Mouse (Mus musculus) thymus, adult 2 months (tissue): ENCODE measurements at regions not wholly inside any gene's neighbourhood (a gene's known extent, or its start where the extent isn't known, plus 50 kb on each side); places are given as distances from the start of the nearest gene placed in this dataset.

Source experiments
- CTCF ChIP-seq: fragments of 200-500 bp; IDR thresholded peaks from 2 replicates; pipeline ENCODE4 v1.5.1; 2012; ENCODE audit warnings: mild to moderate bottlenecking, control low read depth, low read length, moderate library complexity, borderline replicate concordance; ENCODE audit not compliant: control insufficient read depth, poor library complexity, insufficient read depth; ENCODE audit errors: extremely low read depth
- POLR2A ChIP-seq: fragments of 200-500 bp; IDR thresholded peaks from 2 replicates; pipeline ENCODE4 v1.6.1; 2012; ENCODE audit warnings: mild to moderate bottlenecking, low read length, control low read depth, moderate library complexity; ENCODE audit not compliant: control insufficient read depth, poor library complexity, insufficient read depth; ENCODE audit errors: extremely low read depth

GRCm38 (mm10) chr13:107850907-107851560, 193.2 kb upstream of the Smim15 start:
- TF ChIP-seq POLR2A (no peak), CTCF (no peak)
